Mouse (Mus musculus): ENCODE results near the gene Rgs7bp. TPM values are rescaled to one million over a fixed set of nuclear protein-coding genes. Genes with fewer than 3 reads are reported as not detected.

Gene Rgs7bp
- polyA plus RNA-seq, 1 experiment from 2014 or later, result 1.1 TPM

GRCm38 (mm10) chr13:105051432-105051831, 3.3 kb downstream of the Rgs7bp start:
- Histone ChIP-seq H3K4me3 (no peak overlapping the region), H3K36me3 (no peaks in the 10 kb centered on the region), H3K4me1 (peaks cover 6% of the 10 kb centered on the region; the same call in 1 of the 2 replicates), H3K9me3 (no peaks in the 10 kb centered on the region), H3K27ac (no peak overlapping the region), H3K27me3 (peaks cover 16% of the 10 kb centered on the region), H3K9ac (no peak overlapping the region), H3K4me2 (no peak overlapping the region)
- 40% methylated on average over 6 of the region's 6 CpGs for WGBS
- ATAC-seq (ENCODE audit: borderline replicate concordance, extremely low read depth, low FRiP score, low TSS enrichment), result no peak

GRCm38 (mm10) chr13:105048662-105049061, 6.1 kb downstream of the Rgs7bp start:
- no peaks in the 10 kb centered on the region for H3K36me3 ChIP-seq
- no peak overlapping the region for H3K9ac ChIP-seq
- H3K9me3 ChIP-seq, result no peaks in the 10 kb centered on the region
- H3K27ac ChIP-seq, result no peak overlapping the region
- peaks cover 15% of the 10 kb centered on the region for H3K27me3 ChIP-seq
- H3K4me1 ChIP-seq, result peaks cover 3% of the 10 kb centered on the region; the same call in 1 of the 2 replicates
- H3K4me3 ChIP-seq, result no peak overlapping the region
- no peak overlapping the region for H3K4me2 ChIP-seq
- ATAC-seq (ENCODE audit: borderline replicate concordance, extremely low read depth, low FRiP score, low TSS enrichment), result no peak
- 64% methylated on average over 8 of the region's 8 CpGs for WGBS

- H3K9me3 ChIP-seq, result no peaks in the 10 kb centered on the region
- H3K4me1 ChIP-seq, result no peaks in the 10 kb centered on the region
- H3K36me3 ChIP-seq, result no peaks in the 10 kb centered on the region
- 0 out of 2 replicates have a peak, but pooled peaks cover 4% of the 10 kb centered on the region for H3K27me3 ChIP-seq
- 43% methylated on average over 9 of the region's 9 CpGs for WGBS
- no peak overlapping the region for H3K27ac ChIP-seq
- H3K9ac ChIP-seq, result no peak overlapping the region
- ATAC-seq (ENCODE audit: borderline replicate concordance, extremely low read depth, low FRiP score, low TSS enrichment), result no peak
- H3K4me3 ChIP-seq, result no peak overlapping the region
- H3K4me2 ChIP-seq, result no peak overlapping the region; the same call in 1 of the 2 replicates
Measured at GRCm38 (mm10) chr13:105047377-105047776, 7.4 kb downstream of the Rgs7bp start.

- Histone ChIP-seq H3K36me3 (no peaks in the 10 kb centered on the region), H3K9ac (no peak overlapping the region), H3K27me3 (no peaks in the 10 kb centered on the region), H3K4me3 (no peak overlapping the region), H3K27ac (no peak overlapping the region), H3K4me2 (no peak overlapping the region), H3K4me1 (no peaks in the 10 kb centered on the region), H3K9me3 (no peaks in the 10 kb centered on the region)
- 36% methylated on average over 3 of the region's 3 CpGs for WGBS
- no peak for ATAC-seq (ENCODE audit: borderline replicate concordance, extremely low read depth, low FRiP score, low TSS enrichment)
Measured at GRCm38 (mm10) chr13:105043882-105044281, 10.8 kb downstream of the Rgs7bp start.

- WGBS, result 69% methylated on average over 5 of the region's 5 CpGs
- Histone ChIP-seq H3K27ac (no peak overlapping the region), H3K4me3 (no peak overlapping the region), H3K4me2 (no peak overlapping the region), H3K9me3 (no peaks in the 10 kb centered on the region), H3K36me3 (no peaks in the 10 kb centered on the region), H3K4me1 (no peaks in the 10 kb centered on the region), H3K9ac (no peak overlapping the region), H3K27me3 (no peaks in the 10 kb centered on the region)
- ATAC-seq (ENCODE audit: borderline replicate concordance, extremely low read depth, low FRiP score, low TSS enrichment), result no peak
Measured at GRCm38 (mm10) chr13:105038334-105038733, 16.4 kb downstream of the Rgs7bp start.

- WGBS, result 87% methylated on average over 12 of the region's 12 CpGs
- H3K27ac ChIP-seq, result no peak overlapping the region
- no peak overlapping the region for H3K4me3 ChIP-seq
- no peaks in the 10 kb centered on the region for H3K36me3 ChIP-seq
- H3K4me1 ChIP-seq, result no peaks in the 10 kb centered on the region
- no peak overlapping the region for H3K4me2 ChIP-seq
- ATAC-seq (ENCODE audit: borderline replicate concordance, extremely low read depth, low FRiP score, low TSS enrichment), result no peak
- H3K9me3 ChIP-seq, result no peaks in the 10 kb centered on the region
- no peak overlapping the region for H3K9ac ChIP-seq
- no peaks in the 10 kb centered on the region for H3K27me3 ChIP-seq
Measured at GRCm38 (mm10) chr13:105037816-105038215, 16.9 kb downstream of the Rgs7bp start.

GRCm38 (mm10) chr13:105031882-105032281, 22.8 kb downstream of the Rgs7bp start:
- no peak overlapping the region for H3K27ac ChIP-seq
- H3K36me3 ChIP-seq, result no peaks in the 10 kb centered on the region
- H3K4me2 ChIP-seq, result no peak overlapping the region
- no peaks in the 10 kb centered on the region for H3K4me1 ChIP-seq
- no peaks in the 10 kb centered on the region for H3K27me3 ChIP-seq
- no peak for ATAC-seq (ENCODE audit: borderline replicate concordance, extremely low read depth, low FRiP score, low TSS enrichment)
- no peak overlapping the region for H3K4me3 ChIP-seq
- H3K9me3 ChIP-seq, result no peaks in the 10 kb centered on the region
- no peak overlapping the region for H3K9ac ChIP-seq

GRCm38 (mm10) chr13:105028276-105028675, 26.5 kb downstream of the Rgs7bp start:
- Histone ChIP-seq H3K4me3 (no peak overlapping the region), H3K9me3 (no peaks in the 10 kb centered on the region), H3K27ac (no peak overlapping the region), H3K27me3 (no peaks in the 10 kb centered on the region), H3K9ac (no peak overlapping the region), H3K4me1 (no peaks in the 10 kb centered on the region), H3K4me2 (no peak overlapping the region), H3K36me3 (no peaks in the 10 kb centered on the region)
- no peak for ATAC-seq (ENCODE audit: borderline replicate concordance, extremely low read depth, low FRiP score, low TSS enrichment)
- 58% methylated on average over 3 of the region's 3 CpGs for WGBS

GRCm38 (mm10) chr13:105016577-105016976, 38.2 kb downstream of the Rgs7bp start:
- WGBS, result 67% methylated on average over 9 of the region's 9 CpGs
- no peak overlapping the region for H3K4me3 ChIP-seq
- ATAC-seq (ENCODE audit: borderline replicate concordance, extremely low read depth, low FRiP score, low TSS enrichment), result no peak

GRCm38 (mm10) chr13:105015710-105016404, 38.9 kb downstream of the Rgs7bp start:
- WGBS, result 69% methylated on average over 8 of the region's 8 CpGs
- Histone ChIP-seq H3K4me2 (no peak overlapping the region), H3K27me3 (no peaks in the 10 kb centered on the region), H3K36me3 (no peaks in the 10 kb centered on the region), H3K27ac (no peak overlapping the region), H3K9ac (no peak overlapping the region), H3K4me1 (no peaks in the 10 kb centered on the region), H3K4me3 (no peak overlapping the region), H3K9me3 (no peaks in the 10 kb centered on the region)
- ATAC-seq (ENCODE audit: borderline replicate concordance, extremely low read depth, low FRiP score, low TSS enrichment), result no peak

More at GRCm38 (mm10) chr13:105016577-105016976, 38.2 kb downstream of the Rgs7bp start:
- H3K4me2 ChIP-seq, result no peak overlapping the region
- H3K27ac ChIP-seq, result no peak overlapping the region
- no peaks in the 10 kb centered on the region for H3K9me3 ChIP-seq
- H3K27me3 ChIP-seq, result no peaks in the 10 kb centered on the region
- no peaks in the 10 kb centered on the region for H3K36me3 ChIP-seq
- no peak overlapping the region for H3K9ac ChIP-seq
- H3K4me1 ChIP-seq, result no peaks in the 10 kb centered on the region

- Histone ChIP-seq H3K27ac (no peak overlapping the region), H3K9ac (no peak overlapping the region), H3K36me3 (no peaks in the 10 kb centered on the region), H3K4me3 (no peak overlapping the region), H3K4me1 (no peaks in the 10 kb centered on the region), H3K27me3 (no peaks in the 10 kb centered on the region), H3K4me2 (no peak overlapping the region), H3K9me3 (no peaks in the 10 kb centered on the region)
- WGBS, result 90% methylated on average over 5 of the region's 5 CpGs
- no peak for ATAC-seq (ENCODE audit: borderline replicate concordance, extremely low read depth, low FRiP score, low TSS enrichment)
Measured at GRCm38 (mm10) chr13:105011300-105011699, 43.4 kb downstream of the Rgs7bp start.

GRCm38 (mm10) chr13:105008891-105009290, 45.8 kb downstream of the Rgs7bp start:
- Histone ChIP-seq H3K9me3 (no peaks in the 10 kb centered on the region), H3K4me3 (no peak overlapping the region), H3K36me3 (no peaks in the 10 kb centered on the region), H3K4me1 (no peaks in the 10 kb centered on the region), H3K27ac (no peak overlapping the region), H3K4me2 (no peak overlapping the region), H3K9ac (no peak overlapping the region), H3K27me3 (no peaks in the 10 kb centered on the region)
- no peak for ATAC-seq (ENCODE audit: borderline replicate concordance, extremely low read depth, low FRiP score, low TSS enrichment)
- WGBS, result 95% methylated on average over 2 of the region's 2 CpGs

- H3K9me3 ChIP-seq, result no peaks in the 10 kb centered on the region
- H3K9ac ChIP-seq, result no peak overlapping the region
- ATAC-seq (ENCODE audit: borderline replicate concordance, extremely low read depth, low FRiP score, low TSS enrichment), result no peak
- no peak overlapping the region for H3K27ac ChIP-seq
- H3K4me2 ChIP-seq, result no peak overlapping the region
- WGBS, result 46% methylated on average over 2 of the region's 2 CpGs
- no peaks in the 10 kb centered on the region for H3K4me1 ChIP-seq
- no peaks in the 10 kb centered on the region for H3K27me3 ChIP-seq
- no peak overlapping the region for H3K4me3 ChIP-seq
- H3K36me3 ChIP-seq, result no peaks in the 10 kb centered on the region
Measured at GRCm38 (mm10) chr13:105002831-105003157, 51.9 kb downstream of the Rgs7bp start.

All from lung, embryonic 15.5 days (tissue).